Mouse (Mus musculus) spleen, adult 2 months (tissue): Measurements from ENCODE around the gene Zc3h12c.

Experiments used
- CTCF ChIP-seq: fragments of 200-500 bp; IDR thresholded peaks from 2 replicates; pipeline ENCODE4 v1.5.1; 2011; ENCODE audit warnings: mild to moderate bottlenecking, inconsistent platforms; ENCODE audit not compliant: insufficient read depth, insufficient read length, insufficient replicate concordance; ENCODE audit errors: extremely low read depth
- POLR2A ChIP-seq: fragments of 200-500 bp; IDR thresholded peaks from 2 replicates; pipeline ENCODE4 v1.6.1; 2011; ENCODE audit warnings: low read depth, low read length, inconsistent platforms

DNA sequence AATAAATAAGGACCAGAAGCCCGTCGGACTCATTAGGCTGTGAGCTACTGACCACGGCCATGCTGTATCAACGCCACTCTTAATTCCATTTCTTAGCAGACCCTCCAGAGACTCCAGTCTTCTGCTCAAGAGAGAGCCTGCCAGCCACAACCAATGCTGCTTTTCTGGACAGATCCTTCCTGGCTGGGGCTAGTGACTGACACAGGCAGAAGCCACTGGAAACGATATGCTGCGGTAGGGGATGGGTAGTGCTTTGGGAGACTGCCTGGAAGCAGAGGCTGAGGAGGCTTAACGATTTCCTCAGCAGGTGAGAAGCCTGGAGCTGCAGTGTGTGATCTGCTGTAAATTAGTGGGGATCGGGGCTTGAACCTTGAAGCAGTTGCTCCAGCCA lies 64.2 kb downstream of the Zc3h12c start:
- TF ChIP-seq CTCF, result no peak
- no peak for TF ChIP-seq POLR2A
